Mouse (Mus musculus) E14TG2a.4 (cell line): ENCODE measurements around the gene Asb3.
"Not testable (repeated sequence)": the region's sequence is repeated elsewhere in the genome, so short reads cannot be mapped to it uniquely, and the experiment has no call there.

Source experiments
- CTCF ChIP-seq: conservative IDR thresholded peaks from 2 replicates; pipeline ENCODE4 v1.5.1; 2014; ENCODE audit warnings: low read length
- NANOG ChIP-seq: IDR thresholded peaks from 2 replicates; pipeline ENCODE4 v1.6.1; 2014; ENCODE audit warnings: borderline replicate concordance, low read length, mixed read lengths
- POU5F1 ChIP-seq: IDR thresholded peaks from 2 replicates; pipeline ENCODE4 v1.6.1; 2014; ENCODE audit warnings: low read length, borderline replicate concordance

DNA sequence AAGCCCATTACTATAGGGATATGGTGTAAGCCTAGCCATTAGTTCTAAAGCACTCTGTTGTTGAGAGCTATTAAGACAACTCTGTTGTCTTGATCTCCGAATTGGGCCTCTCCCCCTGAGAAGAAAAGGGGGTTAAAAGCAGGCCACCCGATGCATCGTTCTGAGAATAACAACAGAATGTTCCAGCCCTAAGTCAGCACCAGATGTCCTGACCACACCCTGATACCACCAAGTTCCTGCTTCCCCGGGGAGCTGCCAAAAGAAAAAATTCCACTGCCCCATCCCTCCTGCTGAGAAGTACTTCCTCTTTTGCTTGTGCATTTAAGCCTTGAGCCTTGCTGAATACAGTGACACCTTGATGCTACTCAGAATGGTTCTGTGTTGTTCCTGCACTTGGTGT is 248.5 kb downstream of the Asb3 start:
- TF ChIP-seq CTCF, POU5F1, NANOG: not testable (repeated sequence)
